Mouse (Mus musculus): Measurements from ENCODE around the gene Luc7l2. TPM values are rescaled to one million over a fixed set of nuclear protein-coding genes. Genes with fewer than 3 reads are reported as not detected.

Luc7l2 gene
- polyA plus RNA-seq, 1 experiment: 356 TPM

- no peaks in the 10 kb centered on the region for H3K9me3 ChIP-seq (replicated peaks; ENCODE audit: control insufficient read depth, insufficient read depth, low read length, poor library complexity, severe bottlenecking)
- no peak overlapping the region for H3K27ac ChIP-seq (ENCODE audit: insufficient read depth, low read length)
- no peak for TF ChIP-seq EP300 (IDR thresholded peaks at IDR 0.05; ENCODE audit: insufficient read depth, low read depth, low read length)
- no peak for TF ChIP-seq POLR2A (IDR thresholded peaks at IDR 0.05; ENCODE audit: insufficient read depth, low read length)
- TF ChIP-seq CTCF (IDR thresholded peaks at IDR 0.05; ENCODE audit: low read depth, low read length): no peak
- no peaks in the 10 kb centered on the region for H3K27me3 ChIP-seq (ENCODE audit: control insufficient read depth, insufficient read depth, low read length, poor library complexity, severe bottlenecking)
- peaks cover 37% of the 10 kb centered on the region for H3K36me3 ChIP-seq (ENCODE audit: control insufficient read depth, insufficient read depth, low read length, poor library complexity, severe bottlenecking)
- H3K4me1 ChIP-seq (ENCODE audit: control insufficient read depth, insufficient read depth, low read length): no peaks in the 10 kb centered on the region
- H3K9ac ChIP-seq (ENCODE audit: low read depth, poor library complexity, severe bottlenecking): no peak overlapping the region
- no peak overlapping the region for H3K4me3 ChIP-seq (ENCODE audit: low read depth, low read length)
Observed at GRCm38 (mm10) chr6:38576096-38576495, 25.0 kb downstream of the Luc7l2 start.

GRCm38 (mm10) chr6:38580112-38580857 lies 29.2 kb downstream of the Luc7l2 start:
- no peaks in the 10 kb centered on the region for H3K4me1 ChIP-seq (ENCODE audit: control insufficient read depth, insufficient read depth, low read length)
- H3K9me3 ChIP-seq (replicated peaks; ENCODE audit: control insufficient read depth, insufficient read depth, low read length, poor library complexity, severe bottlenecking): no peaks in the 10 kb centered on the region
- TF ChIP-seq EP300 (IDR thresholded peaks at IDR 0.05; ENCODE audit: insufficient read depth, low read depth, low read length) (no peak), POLR2A (IDR thresholded peaks at IDR 0.05; ENCODE audit: insufficient read depth, low read length) (no peak), CTCF (IDR thresholded peaks at IDR 0.05; ENCODE audit: low read depth, low read length) (no peak)
- no peak overlapping the region for H3K27ac ChIP-seq (ENCODE audit: insufficient read depth, low read length)
- no peak overlapping the region for H3K9ac ChIP-seq (ENCODE audit: low read depth, poor library complexity, severe bottlenecking)
- no peak overlapping the region for H3K4me3 ChIP-seq (ENCODE audit: low read depth, low read length)
- H3K36me3 ChIP-seq (ENCODE audit: control insufficient read depth, insufficient read depth, low read length, poor library complexity, severe bottlenecking): peaks cover 34% of the 10 kb centered on the region
- H3K27me3 ChIP-seq (ENCODE audit: control insufficient read depth, insufficient read depth, low read length, poor library complexity, severe bottlenecking): no peaks in the 10 kb centered on the region

GRCm38 (mm10) chr6:38581711-38582110 lies 30.6 kb downstream of the Luc7l2 start:
- Histone ChIP-seq H3K9me3 (replicated peaks; ENCODE audit: control insufficient read depth, insufficient read depth, low read length, poor library complexity, severe bottlenecking) (no peaks in the 10 kb centered on the region), H3K9ac (ENCODE audit: low read depth, poor library complexity, severe bottlenecking) (no peak overlapping the region), H3K4me1 (ENCODE audit: control insufficient read depth, insufficient read depth, low read length) (no peaks in the 10 kb centered on the region), H3K36me3 (ENCODE audit: control insufficient read depth, insufficient read depth, low read length, poor library complexity, severe bottlenecking) (peaks cover 44% of the 10 kb centered on the region), H3K27ac (ENCODE audit: insufficient read depth, low read length) (no peak overlapping the region), H3K27me3 (ENCODE audit: control insufficient read depth, insufficient read depth, low read length, poor library complexity, severe bottlenecking) (no peaks in the 10 kb centered on the region), H3K4me3 (ENCODE audit: low read depth, low read length) (no peak overlapping the region)
- no peak for TF ChIP-seq CTCF (IDR thresholded peaks at IDR 0.05; ENCODE audit: low read depth, low read length)
- TF ChIP-seq POLR2A (IDR thresholded peaks at IDR 0.05; ENCODE audit: insufficient read depth, low read length): no peak
- TF ChIP-seq EP300 (IDR thresholded peaks at IDR 0.05; ENCODE audit: insufficient read depth, low read depth, low read length): no peak

- TF ChIP-seq POLR2A (IDR thresholded peaks at IDR 0.05; ENCODE audit: insufficient read depth, low read length) (no peak), EP300 (IDR thresholded peaks at IDR 0.05; ENCODE audit: insufficient read depth, low read depth, low read length) (no peak), CTCF (IDR thresholded peaks at IDR 0.05; ENCODE audit: low read depth, low read length) (no peak)
- Histone ChIP-seq H3K4me3 (ENCODE audit: low read depth, low read length) (no peak overlapping the region), H3K9ac (ENCODE audit: low read depth, poor library complexity, severe bottlenecking) (no peak overlapping the region), H3K36me3 (ENCODE audit: control insufficient read depth, insufficient read depth, low read length, poor library complexity, severe bottlenecking) (peaks cover 41% of the 10 kb centered on the region), H3K4me1 (ENCODE audit: control insufficient read depth, insufficient read depth, low read length) (no peaks in the 10 kb centered on the region), H3K27ac (ENCODE audit: insufficient read depth, low read length) (no peak overlapping the region), H3K9me3 (replicated peaks; ENCODE audit: control insufficient read depth, insufficient read depth, low read length, poor library complexity, severe bottlenecking) (no peaks in the 10 kb centered on the region), H3K27me3 (ENCODE audit: control insufficient read depth, insufficient read depth, low read length, poor library complexity, severe bottlenecking) (no peaks in the 10 kb centered on the region)
Observed at GRCm38 (mm10) chr6:38597481-38597880, 46.3 kb downstream of the Luc7l2 start.

DNA sequence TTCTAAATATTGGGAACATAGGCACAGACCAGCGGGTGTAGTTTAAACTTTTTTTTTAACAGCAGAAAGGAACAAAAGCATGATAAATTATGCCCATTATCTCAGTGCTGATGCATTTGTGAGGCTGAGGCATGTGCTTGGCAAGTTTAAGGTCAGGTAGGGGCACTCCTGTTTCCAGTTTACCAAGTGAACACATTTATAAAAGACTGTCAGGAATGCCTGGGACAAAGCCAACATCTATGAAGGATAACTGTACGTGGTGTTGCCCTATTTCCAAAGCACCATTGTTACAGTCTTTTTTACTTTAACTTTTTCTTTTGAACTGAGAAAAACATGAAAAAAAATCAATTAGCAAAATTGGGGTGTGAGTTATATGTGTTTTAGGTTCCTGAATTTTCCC lies 58.8 kb downstream of the Luc7l2 start:
- Histone ChIP-seq H3K4me1 (ENCODE audit: control insufficient read depth, insufficient read depth, low read length) (no peaks in the 10 kb centered on the region), H3K4me3 (ENCODE audit: low read depth, low read length) (no peak overlapping the region), H3K36me3 (ENCODE audit: control insufficient read depth, insufficient read depth, low read length, poor library complexity, severe bottlenecking) (peaks cover 17% of the 10 kb centered on the region), H3K27ac (ENCODE audit: insufficient read depth, low read length) (no peak overlapping the region), H3K9ac (ENCODE audit: low read depth, poor library complexity, severe bottlenecking) (no peak overlapping the region), H3K9me3 (replicated peaks; ENCODE audit: control insufficient read depth, insufficient read depth, low read length, poor library complexity, severe bottlenecking) (peaks cover 4% of the 10 kb centered on the region; the same call in 1 of the 2 replicates), H3K27me3 (ENCODE audit: control insufficient read depth, insufficient read depth, low read length, poor library complexity, severe bottlenecking) (no peaks in the 10 kb centered on the region)
- no peak for TF ChIP-seq POLR2A (IDR thresholded peaks at IDR 0.05; ENCODE audit: insufficient read depth, low read length)
- no peak for TF ChIP-seq EP300 (IDR thresholded peaks at IDR 0.05; ENCODE audit: insufficient read depth, low read depth, low read length)
- TF ChIP-seq CTCF (IDR thresholded peaks at IDR 0.05; ENCODE audit: low read depth, low read length): no peak

DNA sequence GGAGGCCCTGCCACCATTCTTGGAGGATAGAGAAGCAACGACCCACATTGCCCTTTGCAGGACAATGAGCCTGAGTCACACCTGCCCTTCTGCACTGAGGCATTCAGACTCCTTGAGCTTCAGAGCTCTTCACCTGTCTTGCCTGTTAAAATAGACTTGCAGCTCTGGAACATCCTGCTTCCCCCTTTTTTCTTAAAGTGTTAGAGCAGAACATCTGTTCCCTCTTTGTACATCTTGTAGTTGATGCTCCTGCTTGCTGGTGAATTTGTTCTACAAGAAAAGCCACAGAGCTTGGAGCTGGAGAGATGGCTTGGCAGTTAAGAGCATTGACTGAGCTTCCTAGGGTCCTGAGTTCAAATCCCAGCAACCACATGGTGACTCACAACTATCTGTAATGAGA lies 71.3 kb downstream of the Luc7l2 start:
- Histone ChIP-seq H3K9me3 (replicated peaks; ENCODE audit: control insufficient read depth, insufficient read depth, low read length, poor library complexity, severe bottlenecking) (no peaks in the 10 kb centered on the region), H3K4me3 (ENCODE audit: low read depth, low read length) (no peak overlapping the region), H3K4me1 (ENCODE audit: control insufficient read depth, insufficient read depth, low read length) (no peaks in the 10 kb centered on the region), H3K9ac (ENCODE audit: low read depth, poor library complexity, severe bottlenecking) (no peak overlapping the region), H3K36me3 (ENCODE audit: control insufficient read depth, insufficient read depth, low read length, poor library complexity, severe bottlenecking) (no peaks in the 10 kb centered on the region; the same call in 1 of the 2 replicates), H3K27ac (ENCODE audit: insufficient read depth, low read length) (no peak overlapping the region), H3K27me3 (ENCODE audit: control insufficient read depth, insufficient read depth, low read length, poor library complexity, severe bottlenecking) (no peaks in the 10 kb centered on the region)
- TF ChIP-seq EP300 (IDR thresholded peaks at IDR 0.05; ENCODE audit: insufficient read depth, low read depth, low read length) (no peak), POLR2A (IDR thresholded peaks at IDR 0.05; ENCODE audit: insufficient read depth, low read length) (no peak), CTCF (IDR thresholded peaks at IDR 0.05; ENCODE audit: low read depth, low read length) (no peak)

Measured in ES-Bruce4 (cell line).